Mouse (Mus musculus): ENCODE measurements around the gene Plekhh3.

Gene Plekhh3

DNA sequence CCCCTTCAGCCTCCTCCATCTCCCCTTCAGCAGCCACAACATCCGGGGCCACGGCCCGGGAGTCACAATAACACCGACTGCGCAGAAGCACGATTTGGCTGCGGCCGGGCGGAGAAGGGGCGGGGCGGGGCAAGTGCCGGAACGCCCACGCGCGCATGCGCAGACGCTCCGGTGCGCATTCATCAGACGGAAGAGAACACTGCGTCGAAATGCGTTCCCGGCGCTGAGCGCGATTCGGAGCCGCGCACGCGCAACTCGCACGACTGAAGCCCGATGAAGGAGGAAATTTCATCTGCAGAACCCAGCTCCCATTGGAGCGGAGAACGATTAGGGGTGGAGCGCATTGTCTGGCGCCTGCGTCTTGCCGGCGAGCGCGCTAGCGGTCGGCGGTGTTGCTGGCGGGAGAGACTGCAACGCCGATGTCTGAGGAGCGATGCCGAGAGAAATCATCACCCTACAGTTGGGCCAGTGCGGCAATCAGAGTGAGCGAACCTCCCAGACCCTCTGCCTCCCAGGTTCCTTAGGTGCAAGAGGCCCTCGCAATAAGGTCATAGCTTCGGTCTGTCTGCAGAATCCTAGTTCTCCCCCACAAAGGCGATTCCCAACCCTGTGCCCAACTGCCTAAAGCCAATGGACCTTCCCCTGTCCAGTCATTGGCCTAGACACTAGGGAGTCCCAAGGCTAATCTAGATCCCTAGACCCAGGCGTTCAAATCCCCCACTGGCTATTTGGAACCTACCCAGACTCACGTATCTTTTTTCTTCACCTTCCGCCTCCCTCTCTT is 51.2 kb downstream of the Plekhh3 start, which contains the start of the genes Retreg3 and Tubg1:
Gene Retreg3 (minus strand): TSS at position 133 of the 784 bp plus-strand sequence.
Gene Tubg1 (plus strand): TSS at position 178 of the 784 bp plus-strand sequence.
- DNase-seq: peak; percentile 99 to 100

DNA sequence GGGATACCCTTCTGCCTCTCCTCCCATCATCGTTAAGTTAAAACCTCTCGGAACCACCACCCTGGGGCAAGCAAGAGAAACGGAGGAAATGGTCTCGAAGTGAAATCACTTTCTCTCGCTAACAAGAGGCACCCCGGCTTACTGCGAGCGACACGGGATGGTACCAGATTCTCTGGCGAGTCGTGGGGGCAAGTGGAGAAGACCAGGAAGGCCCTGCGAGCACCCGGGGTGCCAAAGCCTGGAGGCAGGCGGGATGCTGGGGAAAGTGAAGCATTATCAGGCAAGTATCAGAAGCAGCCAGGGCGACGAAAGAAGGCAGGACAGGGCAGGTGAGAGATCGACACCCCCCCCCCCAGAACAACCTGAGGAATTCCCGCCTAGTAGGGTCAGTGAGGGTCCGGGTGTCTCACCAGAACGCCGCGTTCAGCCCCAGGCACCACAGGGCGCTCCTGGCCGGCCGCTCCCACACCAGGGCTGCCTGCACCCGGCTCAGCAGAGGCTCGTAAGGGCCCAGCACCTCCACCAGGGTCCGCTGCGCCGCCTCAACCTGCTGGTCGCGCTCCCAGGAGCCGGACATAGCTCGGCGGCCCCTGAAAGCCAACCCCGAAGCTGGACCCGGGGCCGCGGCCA is 51.9 kb downstream of the Plekhh3 start:
- DNase-seq: peak in 1 of 2 experiments; percentile 21

DNA sequence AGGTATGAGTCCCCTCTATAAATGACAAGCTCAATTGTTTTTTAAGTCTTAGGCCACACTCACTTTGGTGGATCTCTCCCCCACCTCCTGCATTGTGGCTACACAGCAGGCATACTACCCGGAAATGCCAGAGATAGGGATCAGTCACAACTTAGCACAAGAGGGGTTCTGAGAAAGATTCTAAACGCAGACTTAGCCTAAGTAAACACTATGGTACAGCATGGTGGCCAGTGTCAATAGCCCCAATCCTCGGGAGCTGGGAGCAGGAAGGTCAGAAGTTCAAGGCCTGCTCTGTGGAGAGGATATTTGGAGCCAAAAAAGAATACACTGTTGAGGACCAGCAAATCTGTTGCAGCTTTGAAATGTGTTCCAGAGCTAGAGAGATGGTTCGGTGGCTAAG is 53.0 kb downstream of the Plekhh3 start:
- DNase-seq: no peak

DNA sequence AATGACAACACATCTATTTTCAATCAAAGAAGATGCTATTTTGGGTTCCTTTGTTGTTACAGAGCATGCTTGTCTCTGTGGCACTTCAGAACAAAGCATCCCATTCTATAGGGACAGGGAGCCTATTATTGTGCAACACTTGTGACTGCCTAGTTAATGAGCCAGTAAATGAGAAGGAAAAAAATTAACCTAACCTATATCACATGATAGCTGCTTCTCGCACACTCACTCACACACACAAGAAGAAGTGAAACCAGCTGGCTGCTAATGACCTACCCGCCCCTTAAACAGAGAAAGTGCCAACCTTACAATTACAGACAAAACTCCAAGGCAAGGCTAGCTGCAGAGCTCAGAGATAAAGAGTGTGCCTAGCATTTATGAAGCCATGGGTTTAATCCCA is 55.6 kb downstream of the Plekhh3 start:
- DNase-seq: no peak
